Comparison of ENCODE assay signal across 8 mouse cellular contexts in the genomic region with DNA sequence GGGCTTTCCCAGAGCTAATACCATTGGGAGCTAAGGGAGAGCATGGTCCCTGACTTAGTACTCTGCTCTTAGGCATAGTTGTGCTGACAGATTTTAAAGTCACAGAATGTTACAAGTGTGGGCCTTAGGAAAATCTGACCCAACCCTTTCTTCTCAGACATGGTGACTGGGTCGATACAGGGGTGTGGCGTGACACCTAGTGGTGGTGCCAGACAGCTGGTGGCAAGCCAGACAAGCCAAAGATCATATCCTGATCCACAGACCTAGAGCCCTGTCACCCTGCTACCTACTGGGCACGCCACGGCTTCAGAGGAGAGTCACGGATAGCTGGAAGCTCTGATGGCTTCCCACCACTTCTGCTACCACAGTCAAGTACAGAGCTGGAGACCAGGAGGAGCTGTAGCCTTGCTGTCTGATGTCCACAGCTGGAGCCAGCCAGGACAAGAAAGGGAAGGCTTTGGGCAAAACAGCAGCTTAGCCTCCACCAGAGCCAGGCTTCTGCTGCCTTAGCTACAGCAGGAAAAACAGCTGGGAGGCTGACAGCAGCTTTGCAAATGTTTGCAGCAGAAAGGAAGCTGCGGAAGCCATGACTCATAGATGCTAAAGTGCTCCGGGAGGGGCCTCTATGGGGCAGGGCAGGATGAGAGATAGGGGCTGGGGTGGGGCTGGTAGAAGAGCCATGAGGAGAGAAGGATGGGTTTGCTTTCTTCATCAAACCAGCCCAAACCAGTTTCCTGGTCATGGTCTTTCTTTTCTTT. TPM values are rescaled to one million over a fixed set of nuclear protein-coding genes. Genes with fewer than 3 reads are reported as not detected.
DNase-seq lines count a peak whose midpoint lies in the region; ATAC-seq and TF ChIP-seq lines count a peak whose summit lies in the region.

No protein-coding gene starts in this region.

- no peaks in the 10 kb centered on the region for H3K27me3 ChIP-seq in hindbrain, embryonic 14.5 days (ENCODE audit: control insufficient read depth, insufficient read depth, low read length)
- no peaks in the 10 kb centered on the region for H3K27me3 ChIP-seq in hindbrain, embryonic 12.5 days
- H3K27me3 ChIP-seq in heart, adult 2 months (ENCODE audit: control insufficient read depth, insufficient read depth, low read length) = no peaks in the 10 kb centered on the region
- no peaks in the 10 kb centered on the region for H3K27me3 ChIP-seq in kidney, postnatal 0 days (ENCODE audit: insufficient read depth, low read length)
- H3K27me3 ChIP-seq in megakaryocyte, embryonic 14.5 days (replicated peaks) = no peaks in the 10 kb centered on the region

- H3K9ac ChIP-seq in hindbrain, embryonic 14.5 days = no peak overlapping the region
- no peak overlapping the region for H3K9ac ChIP-seq in hindbrain, embryonic 12.5 days
- H3K9ac ChIP-seq in heart, adult 2 months (ENCODE audit: low read depth, low read length) = peak overlapping the region; percentile 7
- no peak overlapping the region for H3K9ac ChIP-seq in kidney, postnatal 0 days (ENCODE audit: low read depth, low read length)

- peaks cover 10% of the 10 kb centered on the region; the same call in 1 of the 2 replicates for H3K4me1 ChIP-seq in hindbrain, embryonic 14.5 days (replicated peaks; ENCODE audit: control insufficient read depth, insufficient read depth, low read length)
- H3K4me1 ChIP-seq in hindbrain, embryonic 12.5 days = peaks cover 17% of the 10 kb centered on the region
- peaks cover 43% of the 10 kb centered on the region for H3K4me1 ChIP-seq in heart, adult 2 months (ENCODE audit: control insufficient read depth, insufficient read depth, low read length)
- H3K4me1 ChIP-seq in kidney, postnatal 0 days (replicated peaks; ENCODE audit: insufficient read depth, low read length) = peaks cover 10% of the 10 kb centered on the region; the same call in 1 of the 2 replicates
- peaks cover 88% of the 10 kb centered on the region for H3K4me1 ChIP-seq in megakaryocyte, embryonic 14.5 days

- DNase-seq in hindbrain, embryonic 14.5 days (ENCODE audit: low spot score) = no peak
- peak; percentile 80 to 88 for DNase-seq in heart, adult 2 months
- peak; percentile 76 for DNase-seq in kidney, postnatal 0 days (ENCODE audit: low spot score)
- peak; percentile 72 for DNase-seq in yolk sac, embryonic 10.5 days (ENCODE audit: low spot score)
- no peak for DNase-seq in right cerebral cortex, postnatal 4 days

- no peaks in the 10 kb centered on the region for H3K9me3 ChIP-seq in hindbrain, embryonic 14.5 days (ENCODE audit: control insufficient read depth, low read length)
- no peaks in the 10 kb centered on the region for H3K9me3 ChIP-seq in hindbrain, embryonic 12.5 days (replicated peaks)
- H3K9me3 ChIP-seq in kidney, postnatal 0 days (replicated peaks; ENCODE audit: low read length) = no peaks in the 10 kb centered on the region
- H3K9me3 ChIP-seq in megakaryocyte, embryonic 14.5 days = no peaks in the 10 kb centered on the region

- intact Hi-C loops in heart, adult 2 months (cut with DNase I) = loop anchor here (10.0 kb wide), 1 partner anchor 712 kb away; no protein-coding TSS in a partner anchor

- H3K27ac ChIP-seq in hindbrain, embryonic 14.5 days = 0 out of 2 replicates have a peak overlapping the region, but pooled peaks have one; percentile 14
- no peak overlapping the region for H3K27ac ChIP-seq in hindbrain, embryonic 12.5 days
- H3K27ac ChIP-seq in heart, adult 2 months = peak overlapping the region; percentile 84
- peak overlapping the region; percentile 81 for H3K27ac ChIP-seq in kidney, postnatal 0 days

- peaks cover 37% of the 10 kb centered on the region for H3K36me3 ChIP-seq in hindbrain, embryonic 14.5 days (replicated peaks; ENCODE audit: control insufficient read depth, insufficient read depth)
- H3K36me3 ChIP-seq in hindbrain, embryonic 12.5 days = peaks cover 35% of the 10 kb centered on the region
- H3K36me3 ChIP-seq in heart, adult 2 months (ENCODE audit: control insufficient read depth, insufficient read depth, low read length) = peaks cover 14% of the 10 kb centered on the region
- peaks cover 19% of the 10 kb centered on the region for H3K36me3 ChIP-seq in kidney, postnatal 0 days (ENCODE audit: insufficient read depth, low read length)
- H3K36me3 ChIP-seq in megakaryocyte, embryonic 14.5 days (replicated peaks; ENCODE audit: low read length) = peaks cover 70% of the 10 kb centered on the region

- TF ChIP-seq POLR2A in heart, adult 2 months (IDR thresholded peaks at IDR 0.05; ENCODE audit: insufficient read depth, low read depth, low read length) = peak; percentile 74

- 77% methylated on average over 7 of the region's 7 CpGs for WGBS in hindbrain, embryonic 14.5 days
- 56% methylated on average over 7 of the region's 7 CpGs for WGBS in hindbrain, embryonic 12.5 days
- WGBS in heart, adult 2 months = 13% methylated on average over 7 of the region's 7 CpGs
- WGBS in kidney, postnatal 0 days = 55% methylated on average over 7 of the region's 7 CpGs

- peak; percentile 57 for TF ChIP-seq CTCF in heart, adult 2 months (IDR thresholded peaks at IDR 0.05)
- TF ChIP-seq CTCF in kidney, postnatal 0 days (IDR thresholded peaks at IDR 0.05; ENCODE audit: low read depth) = peak; percentile 58

- H3K4me2 ChIP-seq in hindbrain, embryonic 14.5 days (replicated peaks) = no peak overlapping the region
- no peak overlapping the region for H3K4me2 ChIP-seq in hindbrain, embryonic 12.5 days (replicated peaks)
- H3K4me2 ChIP-seq in kidney, postnatal 0 days (ENCODE audit: low read length) = no peak overlapping the region

- H3K4me3 ChIP-seq in hindbrain, embryonic 14.5 days (replicated peaks; ENCODE audit: low read length) = no peak overlapping the region
- no peak overlapping the region for H3K4me3 ChIP-seq in hindbrain, embryonic 12.5 days
- H3K4me3 ChIP-seq in heart, adult 2 months = no peak overlapping the region
- H3K4me3 ChIP-seq in kidney, postnatal 0 days (replicated peaks; ENCODE audit: low read depth, low read length) = no peak overlapping the region
- H3K4me3 ChIP-seq in megakaryocyte, embryonic 14.5 days (replicated peaks) = peak overlapping the region; percentile 88

- no peak for ATAC-seq in hindbrain, embryonic 14.5 days (ENCODE audit: low FRiP score)
- no peak for ATAC-seq in hindbrain, embryonic 12.5 days (ENCODE audit: low FRiP score)
- peak; percentile 96 for ATAC-seq in activated CD4-positive, CD25-positive, alpha-beta regulatory T cell, adult 4 months
- 0 out of 2 replicates have a peak, but pooled peaks have one; percentile 5 for ATAC-seq in kidney, postnatal 0 days (replicated peaks; ENCODE audit: low FRiP score, low read depth)

- peaks cover 2% of the 10 kb centered on the region; the same call in 1 of the 2 replicates for H3K79me2 ChIP-seq in heart, adult 2 months (replicated peaks; ENCODE audit: control insufficient read depth, insufficient read depth, low read length)

- peak; percentile 88; the same call in 1 of the 2 replicates for TF ChIP-seq EP300 in heart, adult 2 months (IDR thresholded peaks at IDR 0.05; ENCODE audit: insufficient read depth, low read depth, low read length)

RNA-seq across cellular contexts. Expression of gene Capn2, which starts 11.0 kb away (rescaled TPM):
- 80.5 and 81.0 TPM in 2 replicates for polyA plus RNA-seq in hindbrain, embryonic 14.5 days (2014; fragmentation: Nextera tagmentation; extraction: Ambion mirVana)
- polyA plus RNA-seq in hindbrain, embryonic 12.5 days (2016; fragmentation: Nextera tagmentation; extraction: Ambion mirVana) = 136 and 138 TPM in 2 replicates
- 10 to 100 TPM; 44.3 to 47.1 TPM for polyA plus RNA-seq in activated CD4-positive, CD25-positive, alpha-beta regulatory T cell, adult 4 months (2017; shearing (Covaris generic))
- total RNA-seq in heart, adult 2 months (2021) = 10 to 100 TPM; 63.9 to 65.3 TPM
- 28.0 and 46.2 TPM in 2 replicates for polyA plus RNA-seq in heart, adult 2 months (2012; rRNA removed)
- 95.1 and 106 TPM in 2 replicates for polyA plus RNA-seq in kidney, postnatal 0 days (2015; fragmentation: Nextera tagmentation; extraction: Ambion mirVana)
- 46.0 and 47.8 TPM in 2 replicates for polyA plus RNA-seq in megakaryocyte, embryonic 14.5 days (2012; ENCODE audit: insufficient read depth, low replicate concordance)

RNA-seq across cellular contexts. Expression of gene Capn8, which starts 58.4 kb away (rescaled TPM):
- not detected in 2 replicates for polyA plus RNA-seq in hindbrain, embryonic 14.5 days (2014; fragmentation: Nextera tagmentation; extraction: Ambion mirVana)
- polyA plus RNA-seq in hindbrain, embryonic 12.5 days (2016; fragmentation: Nextera tagmentation; extraction: Ambion mirVana) = not detected in 2 replicates
- polyA plus RNA-seq in activated CD4-positive, CD25-positive, alpha-beta regulatory T cell, adult 4 months (2017; shearing (Covaris generic)) = under 1 TPM in 1 of 2 experiments, not detected in 1; 0.13 TPM
- total RNA-seq in heart, adult 2 months (2021) = not detected
- polyA plus RNA-seq in heart, adult 2 months (2012; rRNA removed) = not detected in 2 replicates
- 0.11 and 0.13 TPM in 2 replicates for polyA plus RNA-seq in kidney, postnatal 0 days (2015; fragmentation: Nextera tagmentation; extraction: Ambion mirVana)
- not detected in 2 replicates for polyA plus RNA-seq in megakaryocyte, embryonic 14.5 days (2012; ENCODE audit: insufficient read depth, low replicate concordance)

Comparison
In these comparisons a context has a peak if more than half of its experiments do, and no peak if none do; other contexts are left out.
1. ATAC-seq: peak in activated CD4-positive, CD25-positive, alpha-beta regulatory T cell, adult 4 months (single experiment) and kidney, postnatal 0 days (single experiment); none in hindbrain, embryonic 14.5 days (single experiment) and hindbrain, embryonic 12.5 days (single experiment).
2. DNase-seq: peak in heart, adult 2 months (2 of 2), kidney, postnatal 0 days (single experiment) and yolk sac, embryonic 10.5 days (single experiment); none in hindbrain, embryonic 14.5 days (single experiment) and right cerebral cortex, postnatal 4 days (single experiment).